Mouse (Mus musculus) left cerebral cortex, postnatal 36 days (tissue): ENCODE data around the gene Ttc23. TPM values are rescaled to one million over a fixed set of nuclear protein-coding genes. Genes with fewer than 3 reads are reported as not detected.

ENCODE experiments used
- DNase-seq, 2 experiments: peaks; one replicate each; pipeline ENCODE4 v3.0.0; 2021 to 2022; ENCODE audit warnings: low spot score in 2 of 2, mixed read lengths in 1 of 2
- intact Hi-C: fragments of 180-260 bp; cut with DNase I; formaldehyde crosslinking; loops from one replicate; pipeline ENCODE4 v1.15.1; 2025
- total RNA-seq, 2 experiments: library from RNA; stranded (reverse); gene quantifications; 2 replicates each; pipeline ENCODE4 v1.2.3; 2021

Ttc23 gene
- total RNA-seq, 2 experiments from 2014 or later = 5.8 to 7.0 TPM

GRCm38 (mm10) chr7:67642955-67643354, 4.3 kb upstream of the Ttc23 start:
- intact Hi-C loops = no loop called here
- no peak for DNase-seq

GRCm38 (mm10) chr7:67644291-67644690, 2.9 kb upstream of the Ttc23 start:
- no peak for DNase-seq
- intact Hi-C loops = no loop called here

- intact Hi-C loops = no loop called here
- peak; percentile 97 to 98 for DNase-seq
These were observed 2.2 kb upstream of the Ttc23 start, which contains the start of gene Lrrc28 for GRCm38 (mm10) chr7:67644833-67645680. TSS of gene Lrrc28 (minus strand) at chr7:67645268.

GRCm38 (mm10) chr7:67645681-67646014, 1.6 kb upstream of the Ttc23 start:
- intact Hi-C loops = no loop called here

GRCm38 (mm10) chr7:67646131-67646530, 1.1 kb upstream of the Ttc23 start:
- intact Hi-C loops = no loop called here
- no peak for DNase-seq

More at GRCm38 (mm10) chr7:67645681-67646014, 1.6 kb upstream of the Ttc23 start:
- DNase-seq = no peak

- intact Hi-C loops = no loop called here
- DNase-seq = no peak
These were observed 1.2 kb downstream of the Ttc23 start for GRCm38 (mm10) chr7:67648376-67648775.

- no peak for DNase-seq
These were observed 5.0 kb downstream of the Ttc23 start for GRCm38 (mm10) chr7:67652211-67652610.

GRCm38 (mm10) chr7:67654668-67655067, 7.5 kb downstream of the Ttc23 start:
- DNase-seq = no peak
- intact Hi-C loops = no loop called here

More at GRCm38 (mm10) chr7:67652211-67652610, 5.0 kb downstream of the Ttc23 start:
- intact Hi-C loops = no loop called here

- intact Hi-C loops = no loop called here
These were observed 8.0 kb downstream of the Ttc23 start for GRCm38 (mm10) chr7:67655186-67655585.

GRCm38 (mm10) chr7:67658110-67658509, 10.9 kb downstream of the Ttc23 start:
- intact Hi-C loops = no loop called here
- no peak for DNase-seq

More at GRCm38 (mm10) chr7:67655186-67655585, 8.0 kb downstream of the Ttc23 start:
- DNase-seq = no peak

- intact Hi-C loops = no loop called here
- DNase-seq = no peak
These were observed 15.2 kb downstream of the Ttc23 start for GRCm38 (mm10) chr7:67662424-67662823.

GRCm38 (mm10) chr7:67663981-67664694, 16.9 kb downstream of the Ttc23 start:
- DNase-seq = no peak
- intact Hi-C loops = no loop called here

- no peak for DNase-seq
- intact Hi-C loops = loop anchor here (5.0 to 10.0 kb wide), 3 partner anchors 46 to 684 kb away; partner anchors contain the start of gene Igf1r
These were observed 23.8 kb downstream of the Ttc23 start for GRCm38 (mm10) chr7:67670965-67671364.

GRCm38 (mm10) chr7:67672650-67673049, 25.4 kb downstream of the Ttc23 start:
- peak; percentile 89 to 93 for DNase-seq
- intact Hi-C loops = loop anchor here (1.0 to 10.0 kb wide), 4 partner anchors 45 to 682 kb away; partner anchors contain the start of genes Igf1r and Synm

- intact Hi-C loops = loop anchor here (5.0 to 10.0 kb wide), 3 partner anchors 44 to 681 kb away; partner anchors contain the start of gene Igf1r
- DNase-seq = no peak
These were observed 26.4 kb downstream of the Ttc23 start for GRCm38 (mm10) chr7:67673656-67674055.

- intact Hi-C loops = loop anchor here (10.0 kb wide), 2 partner anchors 276 to 676 kb away; partner anchors contain the start of gene Igf1r
- DNase-seq = no peak
These were observed 31.8 kb downstream of the Ttc23 start for GRCm38 (mm10) chr7:67678878-67679499.

- DNase-seq = no peak
- intact Hi-C loops = no loop called here
These were observed 33.9 kb downstream of the Ttc23 start for GRCm38 (mm10) chr7:67681078-67681477.

- no peak for DNase-seq
- intact Hi-C loops = no loop called here
These were observed 35.8 kb downstream of the Ttc23 start for GRCm38 (mm10) chr7:67683006-67683405.

GRCm38 (mm10) chr7:67686545-67686944, 39.3 kb downstream of the Ttc23 start:
- intact Hi-C loops = no loop called here
- no peak for DNase-seq

- intact Hi-C loops = no loop called here
- DNase-seq = no peak
These were observed 41.1 kb downstream of the Ttc23 start for GRCm38 (mm10) chr7:67688281-67688680.
